Mouse (Mus musculus): ENCODE measurements around the gene Rps24. TPM values are rescaled to one million over a fixed set of nuclear protein-coding genes. Genes with fewer than 3 reads are reported as not detected.
"Not testable (repeated sequence)": the region's sequence is repeated elsewhere in the genome, so short reads cannot be mapped to it uniquely, and the experiment has no call there.

The Rps24 gene
- 100 to 1,000 TPM; 851 to 971 TPM for total RNA-seq (2021)
- polyA plus RNA-seq (2012; rRNA removed): 642 and 1,106 TPM in 2 replicates
- long read RNA-seq, partial matches to known transcripts: 45 of 134 reads
- long read RNA-seq, other reads (novel, unspliced or antisense): 86 of 134 reads

- intact Hi-C loops (cut with DNase I): no loop called here
- TF ChIP-seq POLR2A (IDR thresholded peaks at IDR 0.05; ENCODE audit: insufficient read depth, low read depth, low read length) (peak; percentile 71), CTCF (IDR thresholded peaks at IDR 0.05) (peak; percentile 97), EP300 (IDR thresholded peaks at IDR 0.05; ENCODE audit: insufficient read depth, low read depth, low read length) (peak; percentile 76)
- DNase-seq: peak; percentile 91
- Histone ChIP-seq H3K36me3 (ENCODE audit: control insufficient read depth, insufficient read depth, low read length) (peaks cover 4% of the 10 kb centered on the region), H3K4me1 (ENCODE audit: control insufficient read depth, insufficient read depth, low read length) (peaks cover 11% of the 10 kb centered on the region), H3K27ac (peak within 1 kb of the TSS; percentile 89), H3K9ac (ENCODE audit: low read depth, low read length) (peak within 1 kb of the TSS; percentile 79), H3K4me3 (peak within 1 kb of the TSS; percentile 100), H3K27me3 (ENCODE audit: control insufficient read depth, insufficient read depth, low read length) (no peaks in the 10 kb centered on the region), H3K79me2 (replicated peaks; ENCODE audit: control insufficient read depth, insufficient read depth, low read length) (no peaks in the 10 kb centered on the region)
- WGBS: under 1% methylated on average over 30 of the region's 30 CpGs
Measured at GRCm38 (mm10) chr14:24486773-24487227, at the start of gene Rps24, which contains the start of gene Polr3a. TSS of gene Rps24 (plus strand) at chr14:24487125. TSS of gene Polr3a (minus strand) at chr14:24487058.

GRCm38 (mm10) chr14:24443529-24443928, 43.4 kb upstream of the Rps24 start:
- H3K36me3 ChIP-seq (ENCODE audit: control insufficient read depth, insufficient read depth, low read length); H3K27ac ChIP-seq; H3K27me3 ChIP-seq (ENCODE audit: control insufficient read depth, insufficient read depth, low read length); H3K4me3 ChIP-seq; H3K4me1 ChIP-seq (ENCODE audit: control insufficient read depth, insufficient read depth, low read length); H3K79me2 ChIP-seq (replicated peaks; ENCODE audit: control insufficient read depth, insufficient read depth, low read length); DNase-seq; H3K9ac ChIP-seq (ENCODE audit: low read depth, low read length); intact Hi-C loops (cut with DNase I): not testable (repeated sequence)
- WGBS: 48% methylated on average over 4 of the region's 4 CpGs

- no peaks in the 10 kb centered on the region for H3K36me3 ChIP-seq (ENCODE audit: control insufficient read depth, insufficient read depth, low read length)
- no peaks in the 10 kb centered on the region for H3K4me1 ChIP-seq (ENCODE audit: control insufficient read depth, insufficient read depth, low read length)
- no peak for TF ChIP-seq CTCF (IDR thresholded peaks at IDR 0.05)
- no peak for TF ChIP-seq POLR2A (IDR thresholded peaks at IDR 0.05; ENCODE audit: insufficient read depth, low read depth, low read length)
- no peak for TF ChIP-seq EP300 (IDR thresholded peaks at IDR 0.05; ENCODE audit: insufficient read depth, low read depth, low read length)
- no peak overlapping the region for H3K9ac ChIP-seq (ENCODE audit: low read depth, low read length)
- 86% methylated on average over 3 of the region's 3 CpGs for WGBS
- no peak overlapping the region for H3K4me3 ChIP-seq
- intact Hi-C loops (cut with DNase I): no loop called here
- no peaks in the 10 kb centered on the region for H3K79me2 ChIP-seq (replicated peaks; ENCODE audit: control insufficient read depth, insufficient read depth, low read length)
- H3K27me3 ChIP-seq (ENCODE audit: control insufficient read depth, insufficient read depth, low read length): no peaks in the 10 kb centered on the region
- H3K27ac ChIP-seq: no peak overlapping the region
- DNase-seq: no peak
Measured at GRCm38 (mm10) chr14:24458191-24458590, 28.7 kb upstream of the Rps24 start.

- TF ChIP-seq POLR2A (IDR thresholded peaks at IDR 0.05; ENCODE audit: insufficient read depth, low read depth, low read length): no peak
- TF ChIP-seq CTCF (IDR thresholded peaks at IDR 0.05): no peak
- TF ChIP-seq EP300 (IDR thresholded peaks at IDR 0.05; ENCODE audit: insufficient read depth, low read depth, low read length): no peak
- Histone ChIP-seq H3K27me3 (ENCODE audit: control insufficient read depth, insufficient read depth, low read length) (no peaks in the 10 kb centered on the region), H3K27ac (no peak overlapping the region), H3K79me2 (replicated peaks; ENCODE audit: control insufficient read depth, insufficient read depth, low read length) (no peaks in the 10 kb centered on the region), H3K9ac (ENCODE audit: low read depth, low read length) (no peak overlapping the region), H3K36me3 (ENCODE audit: control insufficient read depth, insufficient read depth, low read length) (no peaks in the 10 kb centered on the region), H3K4me1 (ENCODE audit: control insufficient read depth, insufficient read depth, low read length) (no peaks in the 10 kb centered on the region), H3K4me3 (no peak overlapping the region)
- intact Hi-C loops (cut with DNase I): no loop called here
- WGBS: 40% methylated on average over 6 of the region's 6 CpGs
- DNase-seq: no peak
Measured at GRCm38 (mm10) chr14:24468806-24469205, 18.1 kb upstream of the Rps24 start.

GRCm38 (mm10) chr14:24486241-24486767, 621 bp upstream of the Rps24 start:
- DNase-seq: no peak
- no peak for TF ChIP-seq POLR2A (IDR thresholded peaks at IDR 0.05; ENCODE audit: insufficient read depth, low read depth, low read length)
- no peak for TF ChIP-seq EP300 (IDR thresholded peaks at IDR 0.05; ENCODE audit: insufficient read depth, low read depth, low read length)
- intact Hi-C loops (cut with DNase I): no loop called here
- H3K4me1 ChIP-seq (ENCODE audit: control insufficient read depth, insufficient read depth, low read length): peaks cover 9% of the 10 kb centered on the region
- H3K79me2 ChIP-seq (replicated peaks; ENCODE audit: control insufficient read depth, insufficient read depth, low read length): no peaks in the 10 kb centered on the region
- H3K36me3 ChIP-seq (ENCODE audit: control insufficient read depth, insufficient read depth, low read length): no peaks in the 10 kb centered on the region; the same call in none of the 2 replicates
- peak overlapping the region; percentile 89 for H3K27ac ChIP-seq
- H3K27me3 ChIP-seq (ENCODE audit: control insufficient read depth, insufficient read depth, low read length): no peaks in the 10 kb centered on the region
- H3K9ac ChIP-seq (ENCODE audit: low read depth, low read length): peak overlapping the region; percentile 79
- 6% methylated on average over 13 of the region's 13 CpGs for WGBS
- H3K4me3 ChIP-seq: peak overlapping the region; percentile 100

GRCm38 (mm10) chr14:24489772-24490171, 2.8 kb downstream of the Rps24 start:
- H3K4me3 ChIP-seq; DNase-seq; H3K27ac ChIP-seq; intact Hi-C loops (cut with DNase I); H3K79me2 ChIP-seq (replicated peaks; ENCODE audit: control insufficient read depth, insufficient read depth, low read length); H3K27me3 ChIP-seq (ENCODE audit: control insufficient read depth, insufficient read depth, low read length); H3K9ac ChIP-seq (ENCODE audit: low read depth, low read length): not testable (repeated sequence)
- peaks cover 11% of the 10 kb centered on the region for H3K4me1 ChIP-seq (ENCODE audit: control insufficient read depth, insufficient read depth, low read length)
- WGBS: 86% methylated on average over 7 of the region's 7 CpGs
- peaks cover 25% of the 10 kb centered on the region for H3K36me3 ChIP-seq (ENCODE audit: control insufficient read depth, insufficient read depth, low read length)

Measured in heart, adult 2 months (tissue).